Mouse (Mus musculus) intestine, postnatal 0 days (tissue): ENCODE results near the gene Alpi. TPM values are rescaled to one million over a fixed set of nuclear protein-coding genes. Genes with fewer than 3 reads are reported as not detected.

Source experiments
- ATAC-seq: fragments of 200-750 bp; cut with Nextera tagmentation; 2 replicates; pipeline ENCODE4 v1.8.0; 2017; ENCODE audit warnings: mild to moderate bottlenecking, moderate TSS enrichment, moderate library complexity
- H3K27ac ChIP-seq: fragments of 300-500 bp; sonication (generic); 2 replicates; pipeline ENCODE4 v1.5.1; 2014; ENCODE audit warnings: mild to moderate bottlenecking, low read depth, low read length, moderate library complexity
- H3K27me3 ChIP-seq: fragments of 300-500 bp; sonication (generic); replicated peaks from 2 replicates; pipeline ENCODE4 v1.6.1; 2014; ENCODE audit warnings: low read length, mixed read lengths; ENCODE audit not compliant: control insufficient read depth, insufficient read depth
- H3K36me3 ChIP-seq: fragments of 300-500 bp; sonication (generic); 2 replicates; pipeline ENCODE4 v1.6.1; 2014; ENCODE audit warnings: mild to moderate bottlenecking, moderate library complexity; ENCODE audit not compliant: control insufficient read depth, insufficient read depth
- H3K4me1 ChIP-seq: fragments of 300-500 bp; sonication (generic); replicated peaks from 2 replicates; pipeline ENCODE4 v1.6.1; 2014; ENCODE audit warnings: antibody characterized with exemption, low read length, mixed read lengths; ENCODE audit not compliant: control insufficient read depth, insufficient read depth
- H3K4me2 ChIP-seq: fragments of 300-500 bp; sonication (generic); replicated peaks from 2 replicates; pipeline ENCODE4 v1.6.1; 2014; ENCODE audit warnings: low read depth, mild to moderate bottlenecking, moderate library complexity
- H3K4me3 ChIP-seq: fragments of 300-500 bp; sonication (generic); 2 replicates; pipeline ENCODE4 v1.5.1; 2014; ENCODE audit warnings: low read depth, low read length
- H3K9ac ChIP-seq: fragments of 300-500 bp; sonication (generic); 2 replicates; pipeline ENCODE4 v1.6.1; 2014; ENCODE audit warnings: mild to moderate bottlenecking, low read depth, low read length
- H3K9me3 ChIP-seq: fragments of 300-500 bp; sonication (generic); 2 replicates; pipeline ENCODE4 v1.6.1; 2016; ENCODE audit warnings: mixed run types; ENCODE audit not compliant: control insufficient read depth
- CTCF ChIP-seq: sonication (generic); IDR thresholded peaks from 2 replicates; pipeline ENCODE4 v1.5.1; 2016; ENCODE audit warnings: low read depth, mild to moderate bottlenecking, control low read depth, antibody characterized with exemption, moderate library complexity
- WGBS: fragments of 180-500 bp; shearing (Covaris S2); extraction: QIAGEN DNeasy Blood & Tissue Kit; methylation state at CpG from one replicate; pipeline ENCODE4 v1.1.7; 2014; 5-methylcytosine and 5-hydroxymethylcytosine counted together
- polyA plus RNA-seq: library from polyadenylated mRNA; unstranded; fragments of >200 nt; fragmentation: Nextera tagmentation; extraction: Ambion mirVana; gene quantifications from 2 replicates; pipeline ENCODE4 v1.2.1, GENCODE M21; 2015

The Alpi gene
- polyA plus RNA-seq, 1 experiment from 2014 or later: 1,389 TPM

GRCm38 (mm10) chr1:87057075-87057474, 44.3 kb downstream of the Alpi start:
- H3K27ac ChIP-seq: no peak overlapping the region
- no peaks in the 10 kb centered on the region for H3K4me1 ChIP-seq
- 0 out of 2 replicates have a peak, but pooled peaks cover under 1% of the 10 kb centered on the region for H3K9me3 ChIP-seq
- no peaks in the 10 kb centered on the region for H3K27me3 ChIP-seq
- H3K36me3 ChIP-seq: 0 out of 2 replicates have a peak, but pooled peaks cover under 1% of the 10 kb centered on the region
- WGBS: 77% methylated on average over 4 of the region's 4 CpGs
- ATAC-seq: no peak
- no peak overlapping the region for H3K4me3 ChIP-seq
- no peak overlapping the region for H3K9ac ChIP-seq
- TF ChIP-seq CTCF: no peak
- no peak overlapping the region for H3K4me2 ChIP-seq

GRCm38 (mm10) chr1:87051369-87051768, 50.0 kb downstream of the Alpi start:
- Histone ChIP-seq H3K36me3 (peaks cover 17% of the 10 kb centered on the region; the same call in 1 of the 2 replicates), H3K4me3 (no peak overlapping the region), H3K4me1 (no peaks in the 10 kb centered on the region), H3K27me3 (no peaks in the 10 kb centered on the region), H3K9me3 (no peaks in the 10 kb centered on the region), H3K4me2 (no peak overlapping the region), H3K27ac (no peak overlapping the region), H3K9ac (no peak overlapping the region)
- no peak for TF ChIP-seq CTCF
- ATAC-seq: no peak
- WGBS: 82% methylated on average over 4 of the region's 4 CpGs

- Histone ChIP-seq H3K9me3 (no peaks in the 10 kb centered on the region), H3K4me2 (no peak overlapping the region), H3K27me3 (no peaks in the 10 kb centered on the region), H3K4me1 (no peaks in the 10 kb centered on the region), H3K36me3 (peaks cover 17% of the 10 kb centered on the region; the same call in 1 of the 2 replicates), H3K27ac (no peak overlapping the region), H3K4me3 (no peak overlapping the region), H3K9ac (no peak overlapping the region)
- ATAC-seq: no peak
- 55% methylated on average over 1 of the region's 1 CpGs for WGBS
- no peak for TF ChIP-seq CTCF
Observed at GRCm38 (mm10) chr1:87050700-87051099, 50.7 kb downstream of the Alpi start.

GRCm38 (mm10) chr1:87050072-87050471, 51.3 kb downstream of the Alpi start:
- Histone ChIP-seq H3K4me2 (no peak overlapping the region), H3K9ac (no peak overlapping the region), H3K36me3 (peaks cover 17% of the 10 kb centered on the region; the same call in 1 of the 2 replicates), H3K4me1 (no peaks in the 10 kb centered on the region), H3K27ac (no peak overlapping the region), H3K9me3 (no peaks in the 10 kb centered on the region), H3K27me3 (no peaks in the 10 kb centered on the region), H3K4me3 (no peak overlapping the region)
- no peak for TF ChIP-seq CTCF
- no peak for ATAC-seq
- 83% methylated on average over 3 of the region's 3 CpGs for WGBS

Other genes starting within 250 kb of the Alpi start
- gene Alppl2, start 11.7 kb downstream of the Alpi start, polyA plus RNA-seq: not detected in 2 replicates
- 2.7 and 3.6 TPM in 2 replicates for gene Akp3, start 23.4 kb upstream of the Alpi start, polyA plus RNA-seq
- gene Ecel1, start 54.9 kb upstream of the Alpi start, polyA plus RNA-seq: 0.64 and 0.67 TPM in 2 replicates
- not detected in 2 replicates for gene Prss56, start 81.7 kb upstream of the Alpi start, polyA plus RNA-seq
- gene Chrnd, start 89.0 kb upstream of the Alpi start, polyA plus RNA-seq: not detected in 2 replicates
- not detected in 2 replicates for gene Chrng, start 103.1 kb upstream of the Alpi start, polyA plus RNA-seq
- 175 and 179 TPM in 2 replicates for gene Eif4e2, start 112.3 kb upstream of the Alpi start, polyA plus RNA-seq
- gene Efhd1, start 162.8 kb upstream of the Alpi start, polyA plus RNA-seq: 2.1 and 3.0 TPM in 2 replicates
- 21.0 and 21.4 TPM in 2 replicates for gene Gigyf2, start 225.4 kb upstream of the Alpi start, polyA plus RNA-seq